Mouse (Mus musculus): ENCODE data around the gene Elovl5.

GRCm38 (mm10) chr9:78032930-78033329 lies 115.8 kb downstream of the Elovl5 start:
- TF ChIP-seq POLR2A (IDR thresholded peaks at IDR 0.05; ENCODE audit: extremely low read depth, insufficient read depth, low read length) (no peak), CTCF (IDR thresholded peaks at IDR 0.05; ENCODE audit: extremely low read depth, insufficient read depth, low read length) (no peak)

Data from cortical plate, adult 2 months (tissue).